Mouse (Mus musculus) cerebellum, postnatal 4 days (tissue): ENCODE data around the gene Ppp1r8.

Source experiments
- DNase-seq, 2 experiments: peaks; one replicate each; pipeline ENCODE4 v3.0.0; 2022; ENCODE audit warnings: low spot score in 2 of 2, mixed read lengths in 1 of 2

Gene Ppp1r8

DNA sequence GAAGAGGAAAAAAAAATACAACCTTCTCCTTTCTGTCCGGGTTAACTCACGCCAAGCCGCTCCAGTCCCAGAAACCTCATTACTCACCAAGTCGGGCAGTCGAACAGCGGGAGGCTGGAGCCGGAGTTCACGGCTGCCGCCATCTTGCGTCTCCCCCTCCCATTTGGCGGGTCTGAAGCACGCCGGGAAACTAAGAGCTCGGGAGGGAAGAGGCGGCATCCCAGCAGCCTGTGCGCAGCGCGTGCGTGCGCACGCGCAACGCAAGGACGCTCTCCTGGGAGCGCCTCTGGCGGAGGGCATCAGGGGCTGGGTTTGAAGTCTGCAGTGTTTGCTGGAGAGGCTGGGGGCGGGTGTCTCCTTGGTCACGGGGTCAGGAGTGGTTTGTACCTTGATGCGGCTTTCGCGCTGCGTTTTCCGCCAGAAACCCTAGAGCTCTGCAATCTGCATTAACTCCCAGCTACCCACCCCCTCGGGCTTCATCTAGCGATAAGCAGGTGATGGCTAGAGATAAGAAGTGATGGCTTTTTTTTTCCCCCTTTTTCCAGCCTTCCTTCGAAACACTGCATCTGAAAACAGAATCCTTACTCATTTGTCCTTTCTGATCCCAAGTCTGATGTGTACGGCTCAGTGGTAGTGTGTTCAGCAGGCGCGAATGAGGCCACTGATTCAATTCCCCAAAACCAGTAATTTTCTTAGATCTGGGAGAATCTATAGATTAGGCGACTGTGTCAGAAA is at the start of gene Ppp1r8:
TSS of gene Ppp1r8 (minus strand) at position 200 of the 735 bp plus-strand sequence.
- DNase-seq = peak; percentile 74 to 85

GRCm38 (mm10) chr4:132884844-132885374 is 41.9 kb upstream of the Ppp1r8 start:
- no peak for DNase-seq

DNA sequence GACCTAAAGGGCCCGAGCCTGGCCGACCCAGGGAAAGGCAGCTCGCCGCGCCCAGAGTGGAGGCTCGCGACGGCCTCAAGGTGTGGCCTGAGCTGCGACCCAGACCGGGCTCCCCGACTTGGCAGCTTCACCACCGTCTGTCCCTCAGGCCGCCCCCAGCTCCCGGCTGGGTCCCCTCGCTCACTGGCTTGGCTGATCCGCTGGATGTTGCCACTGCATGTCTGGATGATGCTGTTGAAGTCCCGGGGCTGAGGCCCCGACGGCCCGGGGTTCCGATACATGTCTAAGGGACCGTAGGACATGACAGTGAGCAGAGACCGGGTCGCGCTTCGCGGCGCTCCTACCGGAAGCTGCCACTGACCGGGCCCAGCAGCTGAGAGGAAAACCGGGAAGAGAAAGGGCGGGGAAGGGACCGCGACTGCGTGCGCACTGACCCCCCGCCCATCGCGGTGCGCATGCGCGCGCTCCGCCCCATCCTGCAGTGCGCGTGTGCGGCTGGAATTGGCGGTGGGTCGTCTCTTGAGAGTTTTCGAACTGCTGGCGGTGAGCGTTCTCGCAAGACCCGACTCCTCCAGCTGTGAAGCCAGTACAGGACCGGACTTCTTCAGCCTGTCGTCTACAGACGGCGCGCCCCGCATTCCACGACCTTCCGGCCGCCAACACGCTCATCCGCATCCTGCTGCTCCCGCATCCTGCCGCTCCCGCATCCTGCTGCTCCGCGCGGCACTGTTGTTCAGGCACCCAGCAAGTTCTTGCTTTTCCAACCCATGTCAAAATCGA is 41.3 kb upstream of the Ppp1r8 start, which contains the start of gene Stx12:
TSS of gene Stx12 (minus strand) at position 446 of the 780 bp plus-strand sequence.
- DNase-seq = peak; percentile 75 to 92

DNA sequence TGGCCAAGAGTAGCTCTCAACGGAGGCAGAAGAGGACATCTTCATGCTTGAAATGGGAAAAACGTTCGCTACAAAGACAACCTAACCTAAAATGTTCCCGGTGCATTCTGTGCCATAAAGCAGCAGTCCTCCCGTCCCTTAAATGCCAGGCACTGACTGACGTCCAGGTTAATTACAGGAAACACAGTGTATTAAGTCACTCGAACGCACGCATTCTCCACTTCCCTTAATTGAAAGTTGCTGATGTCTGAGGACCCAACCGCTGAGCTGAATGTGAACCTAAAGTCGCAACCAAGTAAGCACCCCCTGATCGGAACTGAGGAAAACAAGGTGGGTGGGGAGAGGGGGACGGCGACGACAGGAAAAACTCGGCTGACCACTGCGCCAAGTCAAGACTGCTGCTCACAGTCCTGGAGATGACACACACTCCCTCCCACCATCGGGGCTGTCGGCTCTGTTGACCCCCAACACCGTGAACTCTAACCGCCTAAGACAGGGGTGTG is 40.6 kb upstream of the Ppp1r8 start:
- peak in 1 of 2 experiments; percentile 4 for DNase-seq

DNA sequence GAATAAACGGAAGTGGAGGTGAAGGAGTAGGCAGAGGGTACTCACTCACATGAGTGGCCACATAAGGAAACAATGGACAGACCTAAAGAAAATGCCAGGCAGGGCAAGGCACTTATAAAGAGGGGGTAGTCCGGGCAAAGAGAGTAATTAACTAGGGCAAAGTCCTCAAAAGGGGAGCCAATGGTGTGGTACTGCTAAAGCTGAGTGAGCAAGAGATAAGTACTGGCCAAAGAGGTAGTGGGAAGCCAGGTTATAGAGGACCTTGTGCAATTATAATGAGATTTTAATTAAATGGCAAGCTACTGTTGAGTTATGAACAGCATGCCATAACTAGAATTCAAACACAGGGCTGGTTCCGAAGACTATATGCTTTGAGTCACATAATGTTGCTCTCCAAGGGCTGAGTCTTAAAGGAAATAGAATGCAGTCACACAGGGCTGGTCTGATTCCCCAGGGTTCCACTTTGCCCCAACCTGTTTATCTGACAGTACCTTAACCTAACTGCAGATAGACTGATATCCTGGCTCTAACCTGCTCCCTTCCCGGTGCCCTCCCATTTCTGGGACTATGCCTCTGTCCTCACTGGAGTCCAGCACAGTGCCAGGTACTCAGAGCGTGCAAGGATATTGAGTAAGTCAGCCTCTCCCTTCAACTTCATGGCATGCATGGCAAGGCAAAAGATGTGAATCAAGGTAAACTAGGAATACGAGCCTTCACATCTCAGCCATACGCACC is 31.6 kb upstream of the Ppp1r8 start:
- DNase-seq = no peak

DNA sequence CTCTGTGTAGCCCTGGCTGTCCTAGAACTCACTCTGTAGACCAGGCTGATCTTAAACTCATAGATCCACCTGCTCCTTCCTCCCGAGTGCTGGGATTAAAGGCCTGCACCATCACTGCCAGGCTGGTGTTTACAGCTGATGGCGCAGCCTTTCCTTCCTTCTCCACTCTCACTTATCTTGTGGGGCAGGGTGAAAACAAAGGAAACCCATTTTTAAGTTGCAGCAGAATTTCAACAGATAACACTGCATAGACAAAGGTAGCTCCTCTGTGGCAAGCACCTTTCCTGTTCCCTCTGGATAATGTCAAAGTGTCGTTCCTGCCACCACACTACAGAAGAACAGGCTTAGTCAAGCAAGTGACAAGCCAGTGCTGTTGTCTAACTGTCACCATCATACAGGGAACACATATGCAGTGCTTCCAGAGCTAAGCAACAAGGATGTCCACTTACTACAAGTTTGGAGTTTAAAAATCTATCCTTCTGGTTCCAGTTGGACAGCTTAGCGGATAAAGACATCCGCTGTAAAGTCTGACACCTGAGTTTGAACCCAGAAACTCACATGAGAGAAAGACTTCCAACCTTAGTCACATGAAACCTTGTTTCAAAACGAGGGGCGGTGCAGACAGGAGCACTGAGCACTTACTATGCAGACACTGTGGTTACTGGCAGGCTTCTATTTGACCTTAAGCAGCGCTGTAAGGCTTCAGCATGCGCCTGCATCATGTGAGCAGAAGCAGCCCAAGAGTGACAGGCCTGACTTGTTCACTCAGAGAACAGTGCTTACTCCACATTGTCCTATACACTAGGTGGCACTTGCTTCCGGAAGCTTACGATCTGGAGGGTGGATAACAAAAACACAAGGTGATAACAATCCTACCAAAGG is 30.8 kb upstream of the Ppp1r8 start:
- no peak for DNase-seq

DNA sequence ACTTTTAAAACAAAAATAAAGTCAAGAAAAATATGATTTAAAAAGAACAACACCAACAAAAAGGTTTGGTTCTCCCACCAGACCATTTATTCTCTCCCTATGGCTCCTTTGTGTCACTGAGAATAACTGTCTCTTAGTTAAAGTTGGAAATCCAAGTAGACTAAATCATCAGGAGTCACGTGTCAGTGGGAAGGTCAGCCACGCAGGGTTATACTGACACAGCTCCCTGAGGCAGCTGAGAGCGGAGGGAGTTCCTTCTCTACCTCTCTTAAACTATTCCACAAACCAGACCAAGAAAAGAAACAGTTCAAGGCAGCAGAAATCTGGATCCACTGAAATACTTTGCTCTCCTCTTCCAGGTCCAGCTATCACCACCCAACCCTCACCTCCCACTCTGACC is 28.1 kb upstream of the Ppp1r8 start:
- no peak for DNase-seq

DNA sequence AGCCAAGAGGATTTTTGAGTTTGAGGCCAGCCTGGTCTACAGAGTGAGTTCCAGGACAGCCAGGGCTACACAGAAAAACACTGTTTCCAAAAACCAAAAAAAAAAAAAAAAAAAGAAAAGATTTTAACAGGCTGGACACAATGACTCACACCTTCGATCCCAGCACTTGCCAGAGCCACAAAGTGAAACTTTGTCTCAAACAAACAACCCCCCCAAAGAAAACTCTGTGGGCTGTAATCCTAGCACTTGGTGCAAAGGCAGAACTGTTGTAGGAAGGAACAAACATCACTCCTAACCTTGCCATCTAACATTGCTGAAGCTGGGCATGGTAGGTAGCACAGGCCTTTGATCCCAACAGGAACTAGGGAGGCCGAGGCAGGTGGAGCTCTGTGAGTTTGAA is 21.9 kb upstream of the Ppp1r8 start:
- no peak for DNase-seq

DNA sequence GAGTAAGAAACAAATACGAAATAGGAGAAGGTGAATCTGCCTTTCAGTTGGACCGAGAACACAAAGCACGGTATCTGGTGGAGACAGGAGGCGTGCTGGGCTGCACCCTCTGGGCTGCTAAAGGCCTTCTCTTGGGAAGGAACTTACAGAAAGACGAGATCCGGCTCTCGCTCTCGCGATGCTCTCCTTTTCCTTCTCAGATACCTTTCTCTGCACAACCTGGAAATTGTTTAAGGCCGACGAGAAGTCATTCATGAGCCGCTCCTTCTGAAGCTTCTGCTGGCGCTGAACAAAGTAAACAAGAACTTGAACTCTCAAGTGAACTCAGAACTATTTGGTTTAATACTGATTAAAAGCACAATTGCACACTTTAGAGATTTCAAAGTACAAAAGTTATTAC is 20.0 kb upstream of the Ppp1r8 start:
- DNase-seq = no peak

DNA sequence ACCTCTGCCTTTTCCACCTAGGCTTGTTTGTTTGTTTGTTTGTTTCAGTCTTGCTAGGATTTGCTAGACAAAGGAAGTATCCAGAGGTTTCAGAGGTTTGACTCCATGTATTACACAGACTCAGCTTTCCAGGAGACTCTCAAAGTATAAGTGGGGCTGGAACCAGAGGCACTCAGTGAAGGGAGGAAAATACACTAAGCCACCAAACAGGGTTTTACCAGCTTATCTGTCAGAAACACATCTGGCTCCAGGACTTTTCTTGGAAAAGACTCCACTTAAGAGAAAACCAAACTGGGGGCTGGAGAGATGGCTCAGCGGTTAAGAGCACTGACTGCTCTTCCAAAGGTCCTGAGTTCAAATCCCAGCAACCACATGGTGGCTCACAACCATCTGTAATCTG is 17.9 kb upstream of the Ppp1r8 start:
- DNase-seq = no peak

DNA sequence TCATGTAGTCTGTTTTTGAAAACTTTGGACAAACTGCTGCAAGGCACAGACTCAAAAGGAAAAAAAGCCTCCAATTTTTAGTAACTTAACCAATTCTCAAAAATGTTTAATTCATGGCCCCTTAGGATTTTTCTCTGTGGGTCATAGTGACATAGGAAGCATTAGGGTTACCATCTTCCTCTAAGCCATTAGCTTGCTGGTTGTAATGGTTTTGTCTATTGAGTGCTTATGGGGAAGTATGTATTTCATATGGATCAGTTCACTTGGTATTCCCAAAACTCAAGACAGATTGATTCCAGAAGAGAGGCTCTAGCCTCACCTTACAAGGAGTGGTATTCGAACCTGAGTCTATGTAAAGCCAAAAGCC is 719 bp upstream of the Ppp1r8 start:
- no peak for DNase-seq

DNA sequence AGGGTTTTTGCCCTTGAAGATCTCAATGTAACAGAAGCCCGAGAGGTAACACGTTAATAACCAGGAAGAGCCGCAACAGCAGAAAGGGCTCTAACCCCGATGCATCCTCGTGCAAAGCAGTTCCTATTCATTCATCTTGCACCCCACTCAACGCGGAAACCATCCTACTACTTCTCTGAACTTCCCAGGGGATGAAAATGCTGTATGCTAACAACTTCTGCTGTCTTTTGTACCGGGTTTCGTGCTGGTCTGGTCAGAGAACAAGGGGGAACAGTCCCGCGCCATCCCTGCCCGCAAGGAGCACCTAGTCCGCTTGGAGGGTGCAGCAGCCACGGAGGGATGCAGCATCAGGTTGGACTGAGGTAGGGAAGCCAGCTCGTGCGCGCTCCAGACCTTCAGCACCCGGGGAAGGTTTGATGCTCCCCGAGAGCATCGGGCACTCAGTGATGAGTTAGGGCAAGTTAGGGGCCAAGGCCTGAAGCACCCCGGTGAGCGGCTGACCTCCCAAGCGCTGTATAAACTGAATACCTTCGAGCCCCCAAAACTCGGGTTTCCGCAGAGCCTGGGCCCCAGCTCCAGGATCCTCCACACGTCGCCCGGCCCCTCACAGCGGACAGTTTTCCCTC is 575 bp downstream of the Ppp1r8 start:
- peak in 1 of 2 experiments; percentile 21 for DNase-seq

GRCm38 (mm10) chr4:132841493-132841892 is 1.5 kb downstream of the Ppp1r8 start:
- DNase-seq = no peak

- peak; percentile 42 to 58 for DNase-seq
Measured at GRCm38 (mm10) chr4:132823614-132824366, 19.2 kb downstream of the Ppp1r8 start.

GRCm38 (mm10) chr4:132818442-132818841 is 24.5 kb downstream of the Ppp1r8 start:
- no peak for DNase-seq

DNA sequence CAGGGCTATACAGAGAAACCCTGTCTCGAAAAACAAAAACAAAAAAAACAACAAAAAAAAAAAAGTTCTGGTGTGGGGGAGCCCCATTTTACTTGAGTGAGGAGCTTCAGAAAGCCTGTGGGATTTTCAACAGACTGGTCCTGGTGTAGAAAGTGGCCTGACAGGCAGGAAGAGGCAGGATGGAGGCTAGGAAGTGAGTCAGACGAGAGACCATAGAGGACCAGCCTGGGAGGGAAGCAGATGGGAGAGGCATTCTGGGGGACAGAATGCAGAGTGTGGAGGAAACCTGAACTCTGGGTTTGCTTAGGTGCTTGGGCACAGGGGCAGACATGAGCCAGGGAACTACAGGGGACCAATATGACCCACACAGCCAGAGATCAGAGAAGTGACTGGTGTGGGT is 26.1 kb downstream of the Ppp1r8 start:
- DNase-seq = no peak

DNA sequence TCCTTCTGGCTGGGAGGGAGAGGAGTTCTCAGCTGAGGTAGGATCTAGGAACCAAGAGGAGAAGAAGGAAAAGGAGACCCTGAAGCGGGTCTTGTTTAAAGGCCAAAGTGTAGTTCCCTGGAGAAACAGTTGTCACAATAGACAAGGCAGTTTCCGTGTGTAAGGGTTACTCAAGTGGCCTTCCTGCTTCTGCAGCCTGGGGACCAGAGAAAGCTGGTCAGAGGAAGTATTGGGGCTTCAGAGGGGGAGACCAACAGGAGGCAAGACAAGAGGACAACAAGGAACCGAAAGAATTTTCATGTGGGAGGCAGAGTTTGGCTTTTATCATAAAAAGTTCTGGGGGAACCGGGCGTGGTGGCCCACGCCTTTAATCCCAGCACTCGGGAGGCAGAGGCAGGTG is 26.6 kb downstream of the Ppp1r8 start:
- no peak for DNase-seq

DNA sequence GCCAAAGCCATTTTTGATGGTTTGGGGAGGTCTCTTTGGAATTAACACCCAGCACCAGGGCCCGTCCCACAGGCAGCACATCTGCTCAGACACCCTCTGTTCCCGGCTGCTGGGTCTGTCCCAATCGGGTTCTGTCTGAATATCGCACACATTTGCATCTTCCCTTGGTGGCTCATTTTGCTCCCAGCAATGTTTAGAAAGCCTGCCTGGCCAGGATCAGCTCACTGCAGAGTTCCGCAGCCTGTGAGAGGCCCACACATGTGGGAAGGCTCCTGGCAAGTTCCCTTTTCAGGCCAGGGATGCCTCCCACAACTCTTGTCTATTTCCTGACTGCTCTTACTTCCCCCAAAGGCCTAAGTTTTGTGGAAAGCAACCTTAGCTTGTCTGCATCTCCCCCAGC is 33.3 kb downstream of the Ppp1r8 start:
- DNase-seq = no peak

DNA sequence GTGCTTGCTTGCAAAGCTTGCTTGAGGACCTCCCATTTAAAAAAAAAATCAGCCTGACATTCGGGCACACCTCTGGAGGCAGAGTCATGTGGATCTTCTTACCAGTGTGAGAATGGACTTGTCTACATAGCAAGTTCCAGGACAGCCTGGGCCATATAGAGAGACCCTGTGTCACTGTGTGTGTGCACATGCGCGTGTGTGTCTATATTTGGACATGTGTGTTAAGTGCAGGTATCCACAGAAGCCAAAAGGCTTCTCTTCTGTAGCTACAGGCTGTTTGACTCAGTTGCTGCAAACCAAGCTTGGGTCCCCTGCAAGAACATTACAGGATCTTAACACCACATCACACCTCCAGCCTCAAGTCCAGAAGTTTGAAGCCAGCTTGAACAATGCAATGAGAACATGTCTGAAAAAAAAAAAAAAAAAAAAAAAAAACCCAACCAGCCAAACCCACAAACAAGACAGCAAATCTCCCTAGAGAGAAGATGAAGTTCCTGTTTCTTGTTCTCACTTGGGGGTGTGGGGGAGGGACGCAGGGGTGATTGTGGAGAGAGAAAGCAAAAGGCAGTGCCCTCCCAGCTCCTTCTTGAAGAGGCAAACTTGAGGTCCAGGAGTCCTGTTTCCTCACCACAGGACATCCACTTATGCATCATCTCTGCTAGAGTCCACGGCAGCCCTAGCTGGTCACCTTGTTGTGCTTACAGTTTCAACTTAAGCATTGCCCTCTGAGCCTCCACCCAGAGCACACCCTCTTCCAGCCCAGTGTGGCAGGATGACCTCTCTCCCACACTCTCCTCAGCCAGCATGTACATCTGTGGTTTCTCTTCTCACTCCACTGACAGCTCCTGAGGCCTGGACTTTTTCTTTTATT is 35.0 kb downstream of the Ppp1r8 start:
- no peak for DNase-seq
